Comparison of ENCODE assay signal across 8 mouse cellular contexts in the genomic region with DNA sequence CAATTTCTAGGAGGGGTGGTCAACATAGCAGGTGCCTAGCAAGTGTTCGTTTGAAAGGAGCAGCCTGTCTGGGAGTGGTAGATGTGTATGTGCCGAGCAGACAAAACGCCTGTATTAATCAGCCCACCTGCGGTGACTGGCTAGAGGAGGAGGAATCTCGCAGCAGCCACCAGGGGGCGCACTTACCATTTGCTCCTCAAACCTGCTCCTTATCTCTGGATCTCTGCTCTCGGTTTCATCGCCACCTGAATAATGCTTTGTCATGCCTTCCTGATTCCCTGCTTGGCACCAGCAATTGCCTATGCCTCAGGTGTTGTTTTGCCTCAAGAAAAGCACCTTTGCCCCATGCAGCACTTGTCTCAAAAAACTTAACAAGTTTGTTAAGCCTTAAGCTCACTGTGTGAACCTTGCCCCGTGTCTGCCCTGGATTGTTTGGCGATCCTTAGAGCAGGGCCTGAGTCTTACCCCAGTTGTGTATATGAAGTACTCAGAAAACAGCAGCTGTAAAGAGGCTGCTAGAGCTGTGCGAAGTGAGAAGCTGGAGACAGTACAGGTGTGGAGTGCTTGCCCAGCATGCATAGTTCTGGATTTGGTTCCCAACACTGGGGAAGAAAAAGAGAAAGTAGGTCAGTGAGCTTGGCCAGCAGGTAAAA. TPM values are rescaled to one million over a fixed set of nuclear protein-coding genes. Genes with fewer than 3 reads are reported as not detected.
DNase-seq lines count a peak whose midpoint lies in the region; ATAC-seq lines count a peak whose summit lies in the region.

No protein-coding gene starts in this region.

- peaks cover 52% of the 10 kb centered on the region for H3K27me3 ChIP-seq in heart, embryonic 13.5 days (replicated peaks)
- peaks cover 19% of the 10 kb centered on the region for H3K27me3 ChIP-seq in kidney, embryonic 16.5 days (ENCODE audit: insufficient read depth, low read length)
- H3K27me3 ChIP-seq in liver, embryonic 13.5 days = peaks cover 30% of the 10 kb centered on the region
- no peaks in the 10 kb centered on the region for H3K27me3 ChIP-seq in stomach, embryonic 15.5 days (replicated peaks)

- H3K4me1 ChIP-seq in heart, embryonic 13.5 days = peaks cover 7% of the 10 kb centered on the region
- H3K4me1 ChIP-seq in kidney, embryonic 16.5 days (ENCODE audit: insufficient read depth, low read length) = peaks cover 3% of the 10 kb centered on the region; the same call in 1 of the 2 replicates
- H3K4me1 ChIP-seq in liver, embryonic 13.5 days (replicated peaks) = peaks cover 10% of the 10 kb centered on the region
- peaks cover 14% of the 10 kb centered on the region for H3K4me1 ChIP-seq in stomach, embryonic 15.5 days

- H3K27ac ChIP-seq in heart, embryonic 13.5 days (replicated peaks) = no peak overlapping the region
- peak overlapping the region; percentile 39; the same call in 1 of the 2 replicates for H3K27ac ChIP-seq in kidney, embryonic 16.5 days (ENCODE audit: low read length)
- no peak overlapping the region for H3K27ac ChIP-seq in liver, embryonic 13.5 days
- H3K27ac ChIP-seq in stomach, embryonic 15.5 days = peak overlapping the region; percentile 62

- ATAC-seq in CD4-positive, CD25-positive, alpha-beta regulatory T cell, adult 4 months = peak; percentile 96
- ATAC-seq in erythroblast, adult 5-6 weeks (replicated peaks; ENCODE audit: low FRiP score, poor library complexity, severe bottlenecking) = peak; percentile 86
- no peak for ATAC-seq in heart, embryonic 13.5 days (ENCODE audit: extremely low read depth, insufficient number of reproducible peaks, low FRiP score, low TSS enrichment)
- peak; percentile 62 for ATAC-seq in kidney, embryonic 16.5 days (ENCODE audit: low FRiP score, low TSS enrichment)
- peak; percentile 72 for ATAC-seq in liver, embryonic 13.5 days (ENCODE audit: low read depth)
- ATAC-seq in stomach, embryonic 15.5 days (ENCODE audit: insufficient read depth, low FRiP score, low read depth) = peak; percentile 57; the same call in 1 of the 2 replicates

- H3K9ac ChIP-seq in heart, embryonic 13.5 days = peak overlapping the region; percentile 54; the same call in 1 of the 2 replicates
- H3K9ac ChIP-seq in kidney, embryonic 16.5 days (replicated peaks; ENCODE audit: low read length) = 0 out of 2 replicates have a peak overlapping the region, but pooled peaks have one; percentile 17
- peak overlapping the region; percentile 52 for H3K9ac ChIP-seq in liver, embryonic 13.5 days
- no peak overlapping the region for H3K9ac ChIP-seq in stomach, embryonic 15.5 days

- peak overlapping the region; percentile 61 for H3K4me2 ChIP-seq in heart, embryonic 13.5 days
- peak overlapping the region; percentile 39 for H3K4me2 ChIP-seq in kidney, embryonic 16.5 days (replicated peaks; ENCODE audit: low read depth, low read length)
- peak overlapping the region; percentile 58 for H3K4me2 ChIP-seq in liver, embryonic 13.5 days
- peak overlapping the region; percentile 32; the same call in 1 of the 2 replicates for H3K4me2 ChIP-seq in stomach, embryonic 15.5 days

- 13% methylated on average over 11 of the region's 11 CpGs for WGBS in heart, embryonic 13.5 days
- WGBS in kidney, embryonic 16.5 days = 10% methylated on average over 11 of the region's 11 CpGs
- WGBS in liver, embryonic 13.5 days (ENCODE audit: insufficient replicate concordance) = 9% methylated on average over 11 of the region's 11 CpGs
- WGBS in stomach, embryonic 15.5 days = 13% methylated on average over 11 of the region's 11 CpGs

- peak overlapping the region; percentile 31 for H3K4me3 ChIP-seq in heart, embryonic 13.5 days
- H3K4me3 ChIP-seq in kidney, embryonic 16.5 days (ENCODE audit: low read length) = 0 out of 2 replicates have a peak overlapping the region, but pooled peaks have one; percentile 4
- peak overlapping the region; percentile 18; the same call in 1 of the 2 replicates for H3K4me3 ChIP-seq in liver, embryonic 13.5 days (replicated peaks)
- H3K4me3 ChIP-seq in stomach, embryonic 15.5 days (replicated peaks) = no peak overlapping the region

- H3K36me3 ChIP-seq in heart, embryonic 13.5 days = no peaks in the 10 kb centered on the region
- no peaks in the 10 kb centered on the region for H3K36me3 ChIP-seq in kidney, embryonic 16.5 days (ENCODE audit: insufficient read depth, low read length)
- no peaks in the 10 kb centered on the region for H3K36me3 ChIP-seq in liver, embryonic 13.5 days
- no peaks in the 10 kb centered on the region for H3K36me3 ChIP-seq in stomach, embryonic 15.5 days

- no peaks in the 10 kb centered on the region for H3K9me3 ChIP-seq in heart, embryonic 13.5 days
- no peaks in the 10 kb centered on the region for H3K9me3 ChIP-seq in kidney, embryonic 16.5 days (ENCODE audit: low read length)
- no peaks in the 10 kb centered on the region for H3K9me3 ChIP-seq in liver, embryonic 13.5 days (replicated peaks)
- no peaks in the 10 kb centered on the region for H3K9me3 ChIP-seq in stomach, embryonic 15.5 days

- peak; percentile 92 for DNase-seq in brain, adult 2 months (ENCODE audit: low read depth, low spot score)
- DNase-seq in liver, embryonic 13.5 days = peak; percentile 81
- peak; percentile 90 for DNase-seq in naive thymus-derived CD4-positive, alpha-beta T cell, adult 2 months (ENCODE audit: low read depth)

RNA-seq across cellular contexts. Expression of gene Spint1, which starts 13.8 kb away (rescaled TPM):
- not detected for polyA plus RNA-seq in CD4-positive, CD25-positive, alpha-beta regulatory T cell, adult 4 months (2017; shearing (Covaris generic))
- not detected in 2 replicates for total RNA-seq in erythroblast, adult 5-6 weeks (2015; ENCODE audit: low replicate concordance)
- total RNA-seq in erythroblast, adult 5-6 weeks (2017; ENCODE audit: low replicate concordance) = not detected in 2 replicates
- 0.96 and 1.0 TPM in 2 replicates for polyA plus RNA-seq in heart, embryonic 13.5 days (2015; fragmentation: Nextera tagmentation; extraction: Ambion mirVana)
- 48.9 and 49.4 TPM in 2 replicates for polyA plus RNA-seq in kidney, embryonic 16.5 days (2015; fragmentation: Nextera tagmentation; extraction: Ambion mirVana)
- 0.09 and 0.36 TPM in 2 replicates for polyA plus RNA-seq in liver, embryonic 13.5 days (2015; fragmentation: Nextera tagmentation; extraction: Ambion mirVana)
- polyA plus RNA-seq in stomach, embryonic 15.5 days (2015; fragmentation: Nextera tagmentation; extraction: Ambion mirVana) = 74.8 and 80.2 TPM in 2 replicates

RNA-seq across cellular contexts. Expression of gene Rhov, which starts 20.1 kb away (rescaled TPM):
- polyA plus RNA-seq in CD4-positive, CD25-positive, alpha-beta regulatory T cell, adult 4 months (2017; shearing (Covaris generic)) = not detected
- total RNA-seq in erythroblast, adult 5-6 weeks (2015; ENCODE audit: low replicate concordance) = not detected in 2 replicates
- total RNA-seq in erythroblast, adult 5-6 weeks (2017; ENCODE audit: low replicate concordance) = not detected in 2 replicates
- 0.14 and 0.60 TPM in 2 replicates for polyA plus RNA-seq in heart, embryonic 13.5 days (2015; fragmentation: Nextera tagmentation; extraction: Ambion mirVana)
- 1.8 and 2.3 TPM in 2 replicates for polyA plus RNA-seq in kidney, embryonic 16.5 days (2015; fragmentation: Nextera tagmentation; extraction: Ambion mirVana)
- 0.08 and 0.16 TPM in 2 replicates for polyA plus RNA-seq in liver, embryonic 13.5 days (2015; fragmentation: Nextera tagmentation; extraction: Ambion mirVana)
- 27.1 and 28.4 TPM in 2 replicates for polyA plus RNA-seq in stomach, embryonic 15.5 days (2015; fragmentation: Nextera tagmentation; extraction: Ambion mirVana)

RNA-seq across cellular contexts. Expression of gene Ppp1r14d, which starts 21.2 kb away (rescaled TPM):
- polyA plus RNA-seq in CD4-positive, CD25-positive, alpha-beta regulatory T cell, adult 4 months (2017; shearing (Covaris generic)) = not detected
- total RNA-seq in erythroblast, adult 5-6 weeks (2015; ENCODE audit: low replicate concordance) = not detected in 2 replicates
- not detected in 2 replicates for total RNA-seq in erythroblast, adult 5-6 weeks (2017; ENCODE audit: low replicate concordance)
- polyA plus RNA-seq in heart, embryonic 13.5 days (2015; fragmentation: Nextera tagmentation; extraction: Ambion mirVana) = not detected in 2 replicates
- polyA plus RNA-seq in kidney, embryonic 16.5 days (2015; fragmentation: Nextera tagmentation; extraction: Ambion mirVana) = 1.0 and 1.2 TPM in 2 replicates
- polyA plus RNA-seq in liver, embryonic 13.5 days (2015; fragmentation: Nextera tagmentation; extraction: Ambion mirVana) = not detected in 2 replicates
- 3.0 and 4.4 TPM in 2 replicates for polyA plus RNA-seq in stomach, embryonic 15.5 days (2015; fragmentation: Nextera tagmentation; extraction: Ambion mirVana)

RNA-seq across cellular contexts. Expression of gene Vps18, which starts 37.6 kb away (rescaled TPM):
- 10 to 100 TPM in 1 of 2 experiments, 1 to 10 TPM in 1; 4.7 to 13.0 TPM for polyA plus RNA-seq in CD4-positive, CD25-positive, alpha-beta regulatory T cell, adult 4 months (2017; shearing (Covaris generic))
- 1.2 and 1.7 TPM in 2 replicates for total RNA-seq in erythroblast, adult 5-6 weeks (2015; ENCODE audit: low replicate concordance)
- 3.1 and 3.8 TPM in 2 replicates for total RNA-seq in erythroblast, adult 5-6 weeks (2017; ENCODE audit: low replicate concordance)
- polyA plus RNA-seq in heart, embryonic 13.5 days (2015; fragmentation: Nextera tagmentation; extraction: Ambion mirVana) = 11.9 and 13.1 TPM in 2 replicates
- polyA plus RNA-seq in kidney, embryonic 16.5 days (2015; fragmentation: Nextera tagmentation; extraction: Ambion mirVana) = 23.0 and 23.1 TPM in 2 replicates
- polyA plus RNA-seq in liver, embryonic 13.5 days (2015; fragmentation: Nextera tagmentation; extraction: Ambion mirVana) = 6.5 and 6.6 TPM in 2 replicates
- polyA plus RNA-seq in stomach, embryonic 15.5 days (2015; fragmentation: Nextera tagmentation; extraction: Ambion mirVana) = 16.4 and 18.0 TPM in 2 replicates

RNA-seq across cellular contexts. Expression of gene Dnajc17, which starts 42.4 kb away (rescaled TPM):
- polyA plus RNA-seq in CD4-positive, CD25-positive, alpha-beta regulatory T cell, adult 4 months (2017; shearing (Covaris generic)) = 10 to 100 TPM; 16.0 to 16.6 TPM
- 3.8 and 22.3 TPM in 2 replicates for total RNA-seq in erythroblast, adult 5-6 weeks (2015; ENCODE audit: low replicate concordance)
- 4.5 and 12.4 TPM in 2 replicates for total RNA-seq in erythroblast, adult 5-6 weeks (2017; ENCODE audit: low replicate concordance)
- polyA plus RNA-seq in heart, embryonic 13.5 days (2015; fragmentation: Nextera tagmentation; extraction: Ambion mirVana) = 11.3 and 11.9 TPM in 2 replicates
- 21.0 and 21.6 TPM in 2 replicates for polyA plus RNA-seq in kidney, embryonic 16.5 days (2015; fragmentation: Nextera tagmentation; extraction: Ambion mirVana)
- polyA plus RNA-seq in liver, embryonic 13.5 days (2015; fragmentation: Nextera tagmentation; extraction: Ambion mirVana) = 9.9 and 11.4 TPM in 2 replicates
- polyA plus RNA-seq in stomach, embryonic 15.5 days (2015; fragmentation: Nextera tagmentation; extraction: Ambion mirVana) = 18.5 and 19.4 TPM in 2 replicates

Comparison
In these comparisons a context has a peak if more than half of its experiments do, and no peak if none do; other contexts are left out.
1. H3K27ac ChIP-seq: peak in kidney, embryonic 16.5 days (single experiment) and stomach, embryonic 15.5 days (single experiment); none in heart, embryonic 13.5 days (single experiment) and liver, embryonic 13.5 days (single experiment).
2. RNA of gene Spint1, which starts 13.8 kb away (polyA plus RNA-seq): 74.8 to 80.2 TPM in stomach, embryonic 15.5 days and 48.9 to 49.4 TPM in kidney, embryonic 16.5 days; 0.96 to 1.0 TPM in heart, embryonic 13.5 days, not detected in CD4-positive, CD25-positive, alpha-beta regulatory T cell, adult 4 months and 0.09 to 0.36 TPM in liver, embryonic 13.5 days; every median in the first group is over 10 times any median in the second.
3. Peak in every context shown above with its lines, with median percentiles within 50 percentile points of each other: DNase-seq and H3K4me2 ChIP-seq.